Mouse (Mus musculus) fibroblast of lung, adult 2 months (primary cell): ENCODE data around the gene Ppm1e.

ENCODE experiments used
- DNase-seq: peaks from one replicate; pipeline ENCODE4 v3.0.0-alpha.2; 2011; ENCODE audit warnings: low read depth

Gene Ppm1e

GRCm38 (mm10) chr11:87250132-87250531 lies 108.7 kb downstream of the Ppm1e start:
- DNase-seq: no peak

- no peak for DNase-seq
These were observed 111.3 kb downstream of the Ppm1e start for GRCm38 (mm10) chr11:87247494-87247866.

- DNase-seq: no peak
These were observed 111.9 kb downstream of the Ppm1e start for GRCm38 (mm10) chr11:87246724-87247493.

GRCm38 (mm10) chr11:87246107-87246651 lies 112.6 kb downstream of the Ppm1e start:
- no peak for DNase-seq

GRCm38 (mm10) chr11:87245171-87245840 lies 113.5 kb downstream of the Ppm1e start:
- no peak for DNase-seq

- no peak for DNase-seq
These were observed 117.6 kb downstream of the Ppm1e start for GRCm38 (mm10) chr11:87241256-87241655.

GRCm38 (mm10) chr11:87240833-87241215 lies 118.0 kb downstream of the Ppm1e start:
- DNase-seq: no peak

- no peak for DNase-seq
These were observed 118.5 kb downstream of the Ppm1e start for GRCm38 (mm10) chr11:87240141-87240832.

- no peak for DNase-seq
These were observed 119.8 kb downstream of the Ppm1e start for GRCm38 (mm10) chr11:87238891-87239530.

- DNase-seq: no peak
These were observed 123.3 kb downstream of the Ppm1e start for GRCm38 (mm10) chr11:87235486-87235872.

- DNase-seq: no peak
These were observed 123.9 kb downstream of the Ppm1e start for GRCm38 (mm10) chr11:87234743-87235485.

GRCm38 (mm10) chr11:87233377-87233776 lies 125.4 kb downstream of the Ppm1e start:
- no peak for DNase-seq

GRCm38 (mm10) chr11:87227056-87227455 lies 131.8 kb downstream of the Ppm1e start:
- DNase-seq: no peak

- no peak for DNase-seq
These were observed 136.1 kb downstream of the Ppm1e start for GRCm38 (mm10) chr11:87222686-87223085.

- no peak for DNase-seq
These were observed 146.5 kb downstream of the Ppm1e start for GRCm38 (mm10) chr11:87212313-87212712.
